Mouse (Mus musculus): Measurements from ENCODE around the gene Ugt1a1.

DNA sequence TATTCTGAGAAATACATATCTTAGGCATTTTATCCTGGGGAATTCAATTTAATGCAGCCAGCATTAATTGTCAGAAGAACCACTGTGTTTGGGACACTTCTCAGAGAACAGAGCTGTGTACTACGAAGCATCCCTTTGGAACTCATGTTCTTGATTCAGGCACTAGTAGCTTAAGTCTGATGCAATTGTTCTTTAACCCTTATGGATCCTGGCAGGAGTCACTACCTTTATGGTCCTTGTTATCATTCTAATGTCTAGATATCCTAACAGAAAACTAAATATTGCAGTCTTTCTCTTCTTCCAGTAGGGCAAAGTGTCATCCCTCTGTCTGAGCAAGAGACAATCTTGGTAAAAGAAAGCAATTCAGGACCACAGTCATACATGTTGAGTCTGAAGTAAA lies 1.3 kb downstream of the Ugt1a1 start:
- TF ChIP-seq CTCF (IDR thresholded peaks at IDR 0.05; ENCODE audit: low read depth) (no peak), EP300 (IDR thresholded peaks at IDR 0.05; ENCODE audit: low read depth) (no peak)
